Mouse (Mus musculus) lung, postnatal 14 days (tissue): ENCODE measurements at regions not wholly inside any gene's neighbourhood (a gene's known extent, or its start where the extent isn't known, plus 50 kb on each side); places are given as distances from the start of the nearest gene placed in this dataset.
A peak's percentile ranks its signal among the peaks of the same experiment; 100 is the strongest.
"Not testable (repeated sequence)": the region's sequence is repeated elsewhere in the genome, so short reads cannot be mapped to it uniquely, and the experiment has no call there.

Experiments used
- DNase-seq: peaks from one replicate; pipeline ENCODE4 v3.0.0; 2021

GRCm38 (mm10) chr10:99320797-99321196 lies 57.8 kb downstream of the Dusp6 start:
- no peak for DNase-seq

GRCm38 (mm10) chr10:99323358-99323757 lies 60.3 kb downstream of the Dusp6 start:
- DNase-seq = no peak

- no peak for DNase-seq
Measured at GRCm38 (mm10) chr10:99327501-99327900, 64.5 kb downstream of the Dusp6 start.

- DNase-seq = no peak
Measured at GRCm38 (mm10) chr10:99328568-99328967, 65.5 kb downstream of the Dusp6 start.

- DNase-seq = no peak
Measured at GRCm38 (mm10) chr10:99329469-99329868, 66.4 kb downstream of the Dusp6 start.

- no peak for DNase-seq
Measured at GRCm38 (mm10) chr10:99330519-99330918, 67.5 kb downstream of the Dusp6 start.

- DNase-seq = no peak
Measured at GRCm38 (mm10) chr10:99331876-99332275, 68.8 kb downstream of the Dusp6 start.

- DNase-seq = no peak
Measured at GRCm38 (mm10) chr10:99333831-99334230, 70.8 kb downstream of the Dusp6 start.

GRCm38 (mm10) chr10:99336091-99336490 lies 73.1 kb downstream of the Dusp6 start:
- DNase-seq = no peak

GRCm38 (mm10) chr10:99338790-99339189 lies 75.8 kb downstream of the Dusp6 start:
- not testable (repeated sequence) for DNase-seq

GRCm38 (mm10) chr10:99339291-99339912 lies 76.4 kb downstream of the Dusp6 start:
- DNase-seq = peak; percentile 40

GRCm38 (mm10) chr10:99340057-99340456 lies 77.0 kb downstream of the Dusp6 start:
- not testable (repeated sequence) for DNase-seq

GRCm38 (mm10) chr10:99349125-99349716 lies 86.2 kb downstream of the Dusp6 start:
- no peak for DNase-seq

- DNase-seq = no peak
Measured at GRCm38 (mm10) chr10:99353541-99354292, 90.7 kb downstream of the Dusp6 start.

- DNase-seq = no peak
Measured at GRCm38 (mm10) chr10:99354352-99354751, 91.3 kb downstream of the Dusp6 start.

GRCm38 (mm10) chr10:99355303-99355702 lies 92.3 kb downstream of the Dusp6 start:
- DNase-seq = no peak

- no peak for DNase-seq
Measured at GRCm38 (mm10) chr10:99356221-99356620, 93.2 kb downstream of the Dusp6 start.

GRCm38 (mm10) chr10:99356883-99357282 lies 93.9 kb downstream of the Dusp6 start:
- no peak for DNase-seq

- DNase-seq = no peak
Measured at GRCm38 (mm10) chr10:99357347-99357746, 94.3 kb downstream of the Dusp6 start.

GRCm38 (mm10) chr10:99358256-99358655 lies 95.2 kb downstream of the Dusp6 start:
- DNase-seq = no peak

- DNase-seq = no peak
Measured at GRCm38 (mm10) chr10:99359439-99359866, 96.4 kb downstream of the Dusp6 start.

- DNase-seq = not testable (repeated sequence)
Measured at GRCm38 (mm10) chr10:99360601-99361000, 97.6 kb downstream of the Dusp6 start.

GRCm38 (mm10) chr10:99366162-99366561 lies 103.1 kb downstream of the Dusp6 start:
- no peak for DNase-seq

GRCm38 (mm10) chr10:99367757-99368156 lies 104.7 kb downstream of the Dusp6 start:
- no peak for DNase-seq
